Mouse (Mus musculus): ENCODE data around the gene Ttc9b. TPM values are rescaled to one million over a fixed set of nuclear protein-coding genes. Genes with fewer than 3 reads are reported as not detected.
A peak's percentile ranks its signal among the peaks of the same experiment; 100 is the strongest.

Gene Ttc9b
- polyA plus RNA-seq, 1 experiment: not detected

DNA sequence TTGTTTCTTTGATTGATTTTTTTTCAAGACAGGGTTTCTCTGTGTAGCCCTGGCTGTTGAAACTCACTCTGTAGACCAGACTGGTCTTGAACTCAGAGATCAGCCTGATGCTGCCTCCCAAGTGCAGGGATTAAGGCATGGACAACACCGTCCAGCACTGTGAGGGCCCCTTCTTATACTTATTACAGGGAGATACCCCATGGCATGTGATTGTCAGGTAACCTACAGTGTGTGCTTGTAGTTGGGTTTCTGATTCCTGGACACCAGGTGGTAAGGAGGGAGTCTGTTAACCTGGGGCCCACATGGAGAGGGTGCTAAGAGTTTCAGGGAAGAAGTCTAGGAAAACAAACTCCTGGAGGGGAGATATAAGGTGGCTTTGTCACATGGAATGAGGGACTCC is 33.3 kb downstream of the Ttc9b start:
- Histone ChIP-seq H3K4me1 (ENCODE audit: control insufficient read depth, insufficient read depth, low read length) (no peaks in the 10 kb centered on the region), H3K27ac (ENCODE audit: control insufficient read depth, insufficient read depth, low read depth, low read length, poor library complexity) (no peak overlapping the region), H3K4me3 (replicated peaks; ENCODE audit: control insufficient read depth, low read depth, low read length) (no peak overlapping the region)
- WGBS: 88% methylated on average over 1 of the region's 1 CpGs
- TF ChIP-seq CTCF (IDR thresholded peaks at IDR 0.05; ENCODE audit: control insufficient read depth, insufficient read depth, low read length) (no peak), POLR2A (IDR thresholded peaks at IDR 0.05; ENCODE audit: borderline replicate concordance, control insufficient read depth, low read depth, low read length) (no peak)

DNA sequence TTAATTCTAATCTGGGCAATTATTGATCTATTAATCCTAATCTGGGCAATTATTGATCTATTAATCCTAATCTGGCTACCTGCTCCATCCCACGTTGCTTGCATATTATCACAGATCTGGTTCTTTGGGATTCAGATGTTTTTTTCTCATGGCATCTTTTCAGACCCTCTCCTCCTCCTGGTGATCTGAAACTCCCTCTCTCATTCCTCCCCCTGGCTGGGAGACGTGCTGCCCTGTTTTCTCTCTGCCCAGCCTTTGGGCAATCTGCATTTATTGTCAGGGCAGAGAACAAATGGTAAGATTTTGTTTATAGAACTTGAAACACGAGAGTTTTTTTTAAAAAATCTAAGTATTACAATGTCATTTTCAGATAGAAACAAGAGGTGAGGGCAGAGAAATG is 34.1 kb downstream of the Ttc9b start:
- Histone ChIP-seq H3K4me3 (replicated peaks; ENCODE audit: control insufficient read depth, low read depth, low read length) (no peak overlapping the region), H3K4me1 (ENCODE audit: control insufficient read depth, insufficient read depth, low read length) (no peaks in the 10 kb centered on the region), H3K27ac (ENCODE audit: control insufficient read depth, insufficient read depth, low read depth, low read length, poor library complexity) (no peak overlapping the region)
- TF ChIP-seq POLR2A (IDR thresholded peaks at IDR 0.05; ENCODE audit: borderline replicate concordance, control insufficient read depth, low read depth, low read length): no peak
- TF ChIP-seq CTCF (IDR thresholded peaks at IDR 0.05; ENCODE audit: control insufficient read depth, insufficient read depth, low read length): no peak
- 72% methylated on average over 3 of the region's 3 CpGs for WGBS

DNA sequence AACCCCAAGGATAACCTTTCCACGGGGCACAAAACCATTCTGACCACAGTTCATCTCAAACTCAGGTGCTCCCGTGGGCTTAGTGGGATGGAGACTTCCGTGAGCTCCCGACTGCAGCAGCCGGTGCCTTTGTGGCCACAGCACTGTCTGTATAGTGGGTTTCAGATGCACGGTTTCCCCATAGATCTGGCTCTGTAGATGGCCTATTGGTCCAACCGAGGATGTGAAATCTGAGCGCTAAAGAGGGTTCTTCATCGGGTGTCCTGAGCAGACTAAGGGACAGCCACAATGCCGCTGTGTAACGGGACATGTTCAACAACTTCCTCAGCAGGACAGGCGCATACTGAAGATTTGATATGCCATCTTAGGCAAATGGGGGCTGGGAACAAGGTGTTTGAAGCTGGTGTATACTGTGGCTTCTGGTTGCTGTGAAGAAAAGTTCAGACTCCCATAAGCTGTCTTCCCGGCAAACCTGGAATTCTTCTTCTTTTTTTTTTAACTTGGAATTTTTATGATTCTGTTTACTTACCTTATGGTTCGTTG is 34.6 kb downstream of the Ttc9b start:
- Histone ChIP-seq H3K4me3 (replicated peaks; ENCODE audit: control insufficient read depth, low read depth, low read length) (no peak overlapping the region), H3K4me1 (ENCODE audit: control insufficient read depth, insufficient read depth, low read length) (no peaks in the 10 kb centered on the region), H3K27ac (ENCODE audit: control insufficient read depth, insufficient read depth, low read depth, low read length, poor library complexity) (no peak overlapping the region)
- 28% methylated on average over 14 of the region's 14 CpGs for WGBS
- TF ChIP-seq CTCF (IDR thresholded peaks at IDR 0.05; ENCODE audit: control insufficient read depth, insufficient read depth, low read length): no peak

DNA sequence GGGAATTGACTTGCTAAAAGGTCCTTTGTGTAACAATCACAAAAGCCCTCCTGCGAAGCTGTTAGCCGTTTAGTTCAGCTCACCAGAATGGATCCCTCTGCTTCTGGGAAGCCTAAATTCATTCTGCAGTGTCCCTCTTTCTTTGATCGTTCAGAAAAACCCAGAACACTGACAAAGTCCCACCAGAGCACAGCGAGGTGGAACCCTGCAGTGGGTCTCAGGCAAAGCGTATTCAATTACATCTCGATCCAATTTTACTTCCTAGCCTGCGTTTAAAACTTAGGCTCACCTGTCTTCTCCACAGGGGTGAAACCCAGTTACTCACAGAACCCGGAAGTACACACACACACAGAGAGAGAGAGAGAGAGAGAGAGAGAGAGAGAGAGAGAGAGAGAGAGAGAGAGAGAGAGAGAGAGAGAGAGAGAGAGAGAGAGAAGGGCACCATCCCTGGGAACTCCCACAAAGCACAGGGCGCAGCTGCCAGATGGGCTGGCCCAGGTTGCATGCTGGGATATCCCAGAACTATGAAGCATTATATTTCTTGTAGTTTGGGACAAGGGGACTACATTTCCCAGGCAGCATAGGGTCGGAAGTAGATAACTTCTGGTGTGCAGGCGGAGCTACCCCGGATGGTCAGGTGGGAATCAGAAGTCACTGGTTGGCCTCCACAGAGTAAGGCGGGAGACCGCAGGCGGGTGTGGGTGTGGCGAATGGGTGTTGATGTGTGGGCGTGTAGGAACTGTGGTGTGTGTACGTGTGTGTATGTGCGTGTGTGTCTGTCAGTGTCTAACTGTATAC is 35.3 kb downstream of the Ttc9b start, which contains the start of gene Zfp607b:
Zfp607b (plus strand) TSS at position 526 of the 798 bp plus-strand sequence.
- Histone ChIP-seq H3K4me3 (replicated peaks; ENCODE audit: control insufficient read depth, low read depth, low read length) (peak within 1 kb of the TSS; percentile 44), H3K27ac (ENCODE audit: control insufficient read depth, insufficient read depth, low read depth, low read length, poor library complexity) (no peak within 1 kb of the TSS), H3K4me1 (ENCODE audit: control insufficient read depth, insufficient read depth, low read length) (no peaks in the 10 kb centered on the region)
- TF ChIP-seq CTCF (IDR thresholded peaks at IDR 0.05; ENCODE audit: control insufficient read depth, insufficient read depth, low read length) (no peak), POLR2A (IDR thresholded peaks at IDR 0.05; ENCODE audit: borderline replicate concordance, control insufficient read depth, low read depth, low read length) (no peak)
- under 1% methylated on average over 19 of the region's 19 CpGs for WGBS

DNA sequence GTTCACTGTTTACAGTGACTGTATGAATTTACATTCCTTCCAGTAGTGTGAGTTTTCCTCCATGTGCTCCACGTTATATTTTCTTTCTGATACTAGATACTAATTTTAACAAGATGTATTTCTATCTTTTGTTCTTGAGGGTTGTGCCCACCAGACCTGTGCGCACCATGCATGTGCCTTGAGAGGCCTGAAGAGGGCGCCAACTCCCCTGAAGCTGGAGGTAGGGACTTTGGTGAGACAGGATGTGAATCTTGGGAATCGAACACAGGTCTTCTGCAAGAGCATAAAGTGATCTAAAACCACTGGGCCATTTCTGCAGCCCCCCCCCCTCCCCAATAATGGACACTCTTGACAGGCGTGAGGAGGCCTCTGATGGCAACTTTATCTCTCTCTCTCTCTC is 37.4 kb downstream of the Ttc9b start:
- Histone ChIP-seq H3K27ac (ENCODE audit: control insufficient read depth, insufficient read depth, low read depth, low read length, poor library complexity) (no peak overlapping the region), H3K4me3 (replicated peaks; ENCODE audit: control insufficient read depth, low read depth, low read length) (no peak overlapping the region), H3K4me1 (ENCODE audit: control insufficient read depth, insufficient read depth, low read length) (no peaks in the 10 kb centered on the region)
- WGBS: 48% methylated on average over 5 of the region's 5 CpGs
- no peak for TF ChIP-seq POLR2A (IDR thresholded peaks at IDR 0.05; ENCODE audit: borderline replicate concordance, control insufficient read depth, low read depth, low read length)
- peak; percentile 77 for TF ChIP-seq CTCF (IDR thresholded peaks at IDR 0.05; ENCODE audit: control insufficient read depth, insufficient read depth, low read length)

DNA sequence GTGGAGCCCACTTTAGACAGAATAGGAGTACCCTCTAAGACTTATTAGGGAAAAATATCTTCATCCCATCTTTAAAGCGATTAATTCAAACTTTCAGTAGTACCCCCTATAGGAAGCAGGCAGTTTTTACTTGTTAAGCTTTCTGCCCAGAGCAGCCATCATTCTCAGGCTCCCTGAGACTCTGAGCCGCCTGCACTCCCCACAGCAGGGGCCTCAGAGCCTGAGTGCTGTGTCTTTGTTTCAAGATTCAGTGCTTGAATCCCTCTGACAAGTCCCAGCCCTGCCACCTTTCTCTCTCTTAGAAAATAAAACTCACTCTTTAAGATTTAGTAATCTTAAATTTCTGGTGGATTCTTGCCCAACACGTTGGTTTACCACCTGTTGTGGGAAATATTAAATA is 43.0 kb downstream of the Ttc9b start:
- 74% methylated on average over 3 of the region's 3 CpGs for WGBS
- H3K4me1 ChIP-seq (ENCODE audit: control insufficient read depth, insufficient read depth, low read length): no peaks in the 10 kb centered on the region
- H3K27ac ChIP-seq (ENCODE audit: control insufficient read depth, insufficient read depth, low read depth, low read length, poor library complexity): no peak overlapping the region
- no peak overlapping the region for H3K4me3 ChIP-seq (replicated peaks; ENCODE audit: control insufficient read depth, low read depth, low read length)
- TF ChIP-seq CTCF (IDR thresholded peaks at IDR 0.05; ENCODE audit: control insufficient read depth, insufficient read depth, low read length) (no peak), POLR2A (IDR thresholded peaks at IDR 0.05; ENCODE audit: borderline replicate concordance, control insufficient read depth, low read depth, low read length) (no peak)

Other genes starting within 250 kb of the Ttc9b start
- 0.11 and 0.62 TPM in 2 replicates for gene Sptbn4, start 206.2 kb upstream of the Ttc9b start, polyA plus RNA-seq (2011; ENCODE audit: insufficient read depth, insufficient read length, low replicate concordance, missing spikeins)
- 323 and 400 TPM in 2 replicates for gene Blvrb, start 205.9 kb upstream of the Ttc9b start, polyA plus RNA-seq (2011; ENCODE audit: insufficient read depth, insufficient read length, low replicate concordance, missing spikeins)
- gene Sertad3, start 180.1 kb upstream of the Ttc9b start, polyA plus RNA-seq (2011; ENCODE audit: insufficient read depth, insufficient read length, low replicate concordance, missing spikeins): 34.3 and 61.0 TPM in 2 replicates
- gene Sertad1, start 167.0 kb upstream of the Ttc9b start, polyA plus RNA-seq (2011; ENCODE audit: insufficient read depth, insufficient read length, low replicate concordance, missing spikeins): 20.9 and 33.8 TPM in 2 replicates
- 0.79 and 3.4 TPM in 2 replicates for gene Prx, start 154.6 kb upstream of the Ttc9b start, polyA plus RNA-seq (2011; ENCODE audit: insufficient read depth, insufficient read length, low replicate concordance, missing spikeins)
- 0.45 and 0.77 TPM in 2 replicates for gene Hipk4, start 130.6 kb upstream of the Ttc9b start, polyA plus RNA-seq (2011; ENCODE audit: insufficient read depth, insufficient read length, low replicate concordance, missing spikeins)
- 27.9 and 52.2 TPM in 2 replicates for gene Pld3, start 100.7 kb upstream of the Ttc9b start, polyA plus RNA-seq (2011; ENCODE audit: insufficient read depth, insufficient read length, low replicate concordance, missing spikeins)
- gene 2310022A10Rik, start 100.7 kb upstream of the Ttc9b start, polyA plus RNA-seq (2011; ENCODE audit: insufficient read depth, insufficient read length, low replicate concordance, missing spikeins): 8.1 and 19.0 TPM in 2 replicates
- gene Akt2, start 62.4 kb upstream of the Ttc9b start, polyA plus RNA-seq (2011; ENCODE audit: insufficient read depth, insufficient read length, low replicate concordance, missing spikeins): 44.5 and 71.2 TPM in 2 replicates
- 3.8 and 6.5 TPM in 2 replicates for gene Map3k10, start 20.7 kb downstream of the Ttc9b start, polyA plus RNA-seq (2011; ENCODE audit: insufficient read depth, insufficient read length, low replicate concordance, missing spikeins)
- 1.2 and 4.2 TPM in 2 replicates for gene Zfp607b, start 35.4 kb downstream of the Ttc9b start, polyA plus RNA-seq (2011; ENCODE audit: insufficient read depth, insufficient read length, low replicate concordance, missing spikeins)
- gene Zfp60, start 77.5 kb downstream of the Ttc9b start, polyA plus RNA-seq (2011; ENCODE audit: insufficient read depth, insufficient read length, low replicate concordance, missing spikeins): 2.7 and 4.5 TPM in 2 replicates
- gene Zfp626, start 153.3 kb downstream of the Ttc9b start, polyA plus RNA-seq (2011; ENCODE audit: insufficient read depth, insufficient read length, low replicate concordance, missing spikeins): 2.0 and 3.8 TPM in 2 replicates
- gene Zfp59, start 184.7 kb downstream of the Ttc9b start, polyA plus RNA-seq (2011; ENCODE audit: insufficient read depth, insufficient read length, low replicate concordance, missing spikeins): 0.95 and 1.2 TPM in 2 replicates
- 0.40 and 2.3 TPM in 2 replicates for gene Zfp607a, start 203.6 kb downstream of the Ttc9b start, polyA plus RNA-seq (2011; ENCODE audit: insufficient read depth, insufficient read length, low replicate concordance, missing spikeins)